Mouse (Mus musculus): Measurements from ENCODE around the gene Trmt61a.

The Trmt61a gene

GRCm38 (mm10) chr12:111725338-111726121 is 47.6 kb downstream of the Trmt61a start:
- ATAC-seq (ENCODE audit: insufficient number of reproducible peaks, low FRiP score, low TSS enrichment) = no peak

GRCm38 (mm10) chr12:111726122-111726463 is 48.2 kb downstream of the Trmt61a start:
- ATAC-seq (ENCODE audit: insufficient number of reproducible peaks, low FRiP score, low TSS enrichment) = no peak

GRCm38 (mm10) chr12:111727956-111728355 is 50.1 kb downstream of the Trmt61a start:
- no peak for ATAC-seq (ENCODE audit: insufficient number of reproducible peaks, low FRiP score, low TSS enrichment)

GRCm38 (mm10) chr12:111731822-111732807 is 54.2 kb downstream of the Trmt61a start:
- peak; percentile 89 for ATAC-seq (ENCODE audit: insufficient number of reproducible peaks, low FRiP score, low TSS enrichment)

- no peak for ATAC-seq (ENCODE audit: insufficient number of reproducible peaks, low FRiP score, low TSS enrichment)
These were observed 55.0 kb downstream of the Trmt61a start for GRCm38 (mm10) chr12:111732921-111733320.
